Mouse (Mus musculus) heart, postnatal 0 days (tissue): ENCODE results near the gene Fryl. TPM values are rescaled to one million over a fixed set of nuclear protein-coding genes. Genes with fewer than 3 reads are reported as not detected.

ENCODE experiments used
- ATAC-seq: fragments of 200-750 bp; cut with Nextera tagmentation; 2 replicates; pipeline ENCODE4 v1.8.0; 2017; ENCODE audit warnings: low read depth, moderate number of reproducible peaks, moderate library complexity; ENCODE audit not compliant: insufficient read depth
- DNase-seq: peaks from one replicate; pipeline ENCODE4 v3.0.0-alpha.2; 2016; ENCODE audit warnings: low spot score
- H3K27ac ChIP-seq: fragments of 300-500 bp; sonication (generic); 2 replicates; pipeline ENCODE4 v1.5.1; 2014; ENCODE audit warnings: low read depth, mild to moderate bottlenecking
- H3K27me3 ChIP-seq: fragments of 300-500 bp; sonication (generic); 2 replicates; pipeline ENCODE4 v1.6.1; 2014; ENCODE audit warnings: low read length, mixed read lengths; ENCODE audit not compliant: control insufficient read depth, insufficient read depth
- H3K36me3 ChIP-seq: fragments of 300-500 bp; sonication (generic); replicated peaks from 2 replicates; pipeline ENCODE4 v1.6.1; 2014; ENCODE audit warnings: low read length, mixed read lengths; ENCODE audit not compliant: control insufficient read depth, insufficient read depth
- H3K4me1 ChIP-seq: fragments of 300-500 bp; sonication (generic); 2 replicates; pipeline ENCODE4 v1.6.1; 2014; ENCODE audit warnings: antibody characterized with exemption; ENCODE audit not compliant: control insufficient read depth, insufficient read depth
- H3K4me2 ChIP-seq: fragments of 300-500 bp; sonication (generic); 2 replicates; pipeline ENCODE4 v1.6.1; 2014; ENCODE audit warnings: low read depth, mild to moderate bottlenecking, low read length, moderate library complexity
- H3K4me3 ChIP-seq: fragments of 300-500 bp; sonication (generic); 2 replicates; pipeline ENCODE4 v1.5.1; 2014; ENCODE audit warnings: low read depth, low read length
- H3K9ac ChIP-seq: fragments of 300-500 bp; sonication (generic); replicated peaks from 2 replicates; pipeline ENCODE4 v1.6.1; 2014; ENCODE audit warnings: low read depth, low read length, mixed read lengths
- H3K9me3 ChIP-seq: fragments of 300-500 bp; sonication (generic); replicated peaks from 2 replicates; pipeline ENCODE4 v1.6.1; 2016; ENCODE audit warnings: low read length; ENCODE audit not compliant: control insufficient read depth
- CTCF ChIP-seq: IDR thresholded peaks from 2 replicates; pipeline ENCODE4 v1.5.1; 2016; ENCODE audit warnings: antibody characterized with exemption, control low read depth, low read depth
- EP300 ChIP-seq: IDR thresholded peaks from 2 replicates; pipeline ENCODE4 v1.6.1; 2016; ENCODE audit warnings: antibody characterized with exemption, low read depth
- WGBS: fragments of 180-500 bp; shearing (Covaris S2); extraction: QIAGEN DNeasy Blood & Tissue Kit; methylation state at CpG from one replicate; pipeline ENCODE4 v1.1.7; 2014; 5-methylcytosine and 5-hydroxymethylcytosine counted together
- polyA plus RNA-seq: library from polyadenylated mRNA; unstranded; fragments of >200 nt; fragmentation: Nextera tagmentation; extraction: Ambion mirVana; gene quantifications from 2 replicates; pipeline ENCODE4 v1.2.1, GENCODE M21; 2015
- total RNA-seq: library from RNA; depleted of rRNA; stranded (reverse); fragments of >200 nt; gene quantifications from 2 replicates; pipeline ENCODE4 v1.2.3, GENCODE M21; 2014; ENCODE audit warnings: low replicate concordance

Fryl gene
- total and polyA plus RNA-seq, 2 experiments from 2014 or later, result 19.3 to 43.0 TPM

DNA sequence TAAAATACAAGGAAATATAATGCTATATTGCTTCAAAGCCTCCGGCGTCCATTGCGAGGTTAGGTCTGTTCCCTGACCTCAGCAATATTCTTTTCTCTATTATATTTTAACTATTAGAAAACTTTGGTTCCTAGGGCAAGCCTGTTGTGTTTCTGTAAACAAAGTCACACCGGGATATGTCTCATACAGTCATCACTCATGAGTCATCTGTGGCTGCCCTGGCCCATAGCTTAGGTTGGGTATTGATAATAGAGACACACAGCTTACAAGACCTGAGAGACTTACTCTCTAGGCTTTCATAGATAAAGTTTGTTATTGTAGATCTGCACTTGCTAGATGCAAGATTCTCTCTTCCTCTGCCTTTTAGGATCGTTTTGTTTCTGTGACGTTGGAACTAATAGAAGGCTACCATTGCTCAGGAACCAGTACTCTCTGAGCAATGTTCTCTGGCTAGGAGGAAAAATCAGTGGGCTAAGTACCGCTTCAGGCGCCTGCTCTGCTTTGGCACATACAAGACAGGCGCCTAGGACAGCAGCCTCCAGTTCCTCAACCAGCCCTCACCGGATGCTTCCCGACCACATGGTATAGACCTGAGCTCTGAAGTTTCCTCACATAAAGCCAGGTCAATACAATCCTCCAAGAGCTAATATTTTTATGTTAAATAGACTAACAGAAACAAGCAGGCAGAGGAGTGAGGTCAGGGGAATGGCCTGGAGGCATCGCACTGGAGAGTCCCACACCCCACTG is 73.5 kb downstream of the Fryl start:
- H3K4me3 ChIP-seq, result no peak overlapping the region
- no peak overlapping the region for H3K9ac ChIP-seq
- no peak for DNase-seq
- no peaks in the 10 kb centered on the region for H3K36me3 ChIP-seq
- no peaks in the 10 kb centered on the region for H3K9me3 ChIP-seq
- TF ChIP-seq CTCF (no peak), EP300 (no peak)
- ATAC-seq, result no peak
- H3K27ac ChIP-seq, result no peak overlapping the region
- no peaks in the 10 kb centered on the region for H3K27me3 ChIP-seq
- peaks cover 5% of the 10 kb centered on the region for H3K4me1 ChIP-seq
- WGBS, result 80% methylated on average over 12 of the region's 12 CpGs
- H3K4me2 ChIP-seq, result no peak overlapping the region

DNA sequence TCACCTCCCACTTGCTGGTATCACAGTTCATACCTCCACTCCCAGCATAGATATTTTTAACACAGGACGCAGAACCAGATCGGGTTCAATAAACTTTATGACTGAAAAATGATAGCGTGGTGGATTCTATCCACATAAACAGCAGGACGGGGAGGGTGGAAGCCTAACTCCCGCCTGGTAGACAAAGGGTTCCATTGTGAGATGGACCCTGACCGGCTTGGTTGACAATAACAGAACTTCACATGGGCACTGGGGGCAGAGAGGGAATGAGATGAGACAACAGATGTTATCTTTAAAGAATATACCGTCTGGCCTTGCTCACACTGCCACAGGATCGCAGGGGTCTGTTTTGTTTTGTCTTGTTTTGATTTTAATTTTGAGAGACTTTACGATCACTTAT is 74.2 kb downstream of the Fryl start:
- Histone ChIP-seq H3K36me3 (no peaks in the 10 kb centered on the region), H3K4me2 (no peak overlapping the region), H3K9ac (no peak overlapping the region), H3K27ac (no peak overlapping the region), H3K27me3 (no peaks in the 10 kb centered on the region), H3K4me3 (no peak overlapping the region), H3K4me1 (peaks cover 3% of the 10 kb centered on the region; the same call in 1 of the 2 replicates), H3K9me3 (no peaks in the 10 kb centered on the region)
- no peak for TF ChIP-seq CTCF
- no peak for TF ChIP-seq EP300
- ATAC-seq (no peak), DNase-seq (no peak)
- 75% methylated on average over 9 of the region's 9 CpGs for WGBS

DNA sequence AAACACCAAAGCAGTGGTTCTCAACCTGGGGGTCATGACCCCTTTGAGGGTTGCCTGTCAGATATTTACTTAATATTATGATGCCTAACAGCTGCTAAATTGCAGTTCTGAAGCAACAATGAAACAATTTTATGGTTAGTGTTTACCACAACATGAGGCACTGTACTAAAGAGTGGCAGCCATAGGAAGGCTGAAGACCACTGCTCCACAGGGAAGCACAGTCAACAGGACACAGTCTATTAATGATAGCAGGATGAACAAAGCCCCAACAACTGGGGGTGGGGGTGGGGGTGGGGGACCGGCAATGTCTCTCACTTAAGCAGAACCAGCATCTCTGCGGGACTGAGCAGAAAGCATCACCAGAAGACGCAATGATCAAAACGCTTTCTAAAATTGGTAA is 80.1 kb downstream of the Fryl start:
- DNase-seq, result no peak
- Histone ChIP-seq H3K4me3 (no peak overlapping the region), H3K27me3 (no peaks in the 10 kb centered on the region), H3K9me3 (no peaks in the 10 kb centered on the region), H3K9ac (no peak overlapping the region), H3K4me2 (no peak overlapping the region), H3K36me3 (no peaks in the 10 kb centered on the region), H3K4me1 (peaks cover 11% of the 10 kb centered on the region), H3K27ac (no peak overlapping the region)
- TF ChIP-seq CTCF (no peak), EP300 (no peak)
- ATAC-seq, result no peak
- 87% methylated on average over 4 of the region's 4 CpGs for WGBS

DNA sequence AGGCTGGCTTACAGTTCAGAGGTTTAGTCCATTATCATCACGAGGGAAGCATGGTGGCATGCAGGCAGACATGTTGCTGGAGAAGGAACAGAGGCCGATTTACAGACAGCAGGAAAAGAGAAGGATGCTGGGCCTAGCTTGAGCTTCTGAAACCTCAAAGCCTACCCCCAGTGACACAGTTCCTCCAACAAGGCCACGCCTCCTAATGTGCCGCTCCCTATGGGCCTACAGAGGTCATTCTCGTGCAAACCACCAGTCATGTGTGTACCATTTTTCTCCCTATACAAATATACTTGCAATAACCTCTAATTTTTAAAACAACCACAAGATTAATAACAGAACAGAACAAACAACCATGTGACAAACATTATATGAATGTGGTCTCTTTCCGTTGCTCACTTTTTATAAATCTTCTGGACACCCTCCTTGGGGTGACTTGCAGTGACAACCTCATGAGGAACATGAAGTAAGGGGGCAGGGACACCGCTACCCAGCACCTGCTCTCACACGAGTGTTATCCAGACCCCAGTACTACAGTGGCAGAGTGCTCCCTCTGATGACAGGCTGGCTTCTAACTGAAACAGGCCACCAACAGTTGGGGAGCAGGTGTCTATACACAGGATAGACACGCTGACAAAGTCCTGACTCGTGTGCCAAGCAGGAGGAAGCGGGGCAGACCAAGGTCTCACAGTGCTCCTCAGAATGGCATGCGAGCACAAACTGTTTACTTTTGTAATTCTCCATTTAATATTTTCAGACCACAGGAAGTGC is 80.9 kb downstream of the Fryl start:
- Histone ChIP-seq H3K4me3 (no peak overlapping the region), H3K27me3 (no peaks in the 10 kb centered on the region), H3K4me2 (no peak overlapping the region), H3K27ac (no peak overlapping the region), H3K9ac (no peak overlapping the region), H3K36me3 (no peaks in the 10 kb centered on the region), H3K4me1 (peaks cover 14% of the 10 kb centered on the region), H3K9me3 (no peaks in the 10 kb centered on the region)
- no peak for ATAC-seq
- TF ChIP-seq EP300, result no peak
- no peak for DNase-seq
- 86% methylated on average over 12 of the region's 12 CpGs for WGBS

DNA sequence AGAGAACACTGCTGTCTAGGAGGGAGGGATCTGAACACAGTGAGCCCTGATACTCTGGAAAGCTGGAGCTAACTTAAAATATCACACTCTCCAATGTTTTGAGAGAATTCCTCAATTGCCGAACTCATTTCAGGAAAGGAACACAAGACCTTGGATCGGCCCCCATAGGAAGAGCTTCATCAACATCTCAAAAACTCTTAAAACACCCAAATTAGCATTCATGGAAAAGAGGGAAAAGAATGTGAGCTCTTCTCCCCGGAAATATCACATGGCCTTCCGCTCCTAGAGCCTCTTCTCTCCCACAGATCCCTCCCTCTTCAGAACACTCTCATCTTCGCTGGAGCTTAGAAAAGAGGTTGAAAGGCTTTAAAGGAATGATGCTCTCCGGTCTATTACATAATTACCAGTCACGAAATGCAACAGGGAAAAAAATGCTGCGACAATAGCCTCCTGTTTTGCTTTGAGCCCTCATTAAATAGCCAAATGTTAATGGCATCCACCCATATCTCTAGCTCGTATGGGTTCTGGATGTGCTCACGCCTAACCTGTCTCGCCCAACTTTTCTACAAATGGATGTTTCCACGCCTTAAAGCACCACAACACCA is 84.4 kb downstream of the Fryl start:
- H3K9ac ChIP-seq, result no peak overlapping the region
- ATAC-seq (no peak), DNase-seq (no peak)
- no peak overlapping the region for H3K27ac ChIP-seq
- no peaks in the 10 kb centered on the region for H3K9me3 ChIP-seq
- H3K36me3 ChIP-seq, result no peaks in the 10 kb centered on the region
- H3K4me3 ChIP-seq, result no peak overlapping the region
- H3K4me2 ChIP-seq, result no peak overlapping the region
- peaks cover 37% of the 10 kb centered on the region for H3K4me1 ChIP-seq
- WGBS, result 81% methylated on average over 12 of the region's 12 CpGs
- H3K27me3 ChIP-seq, result no peaks in the 10 kb centered on the region
- TF ChIP-seq EP300 (no peak), CTCF (no peak)
